Mouse (Mus musculus) stomach, embryonic 14.5 days (tissue): ENCODE results near the gene Gm21961. TPM values are rescaled to one million over a fixed set of nuclear protein-coding genes. Genes with fewer than 3 reads are reported as not detected.
"Not testable (repeated sequence)": the region's sequence is repeated elsewhere in the genome, so short reads cannot be mapped to it uniquely, and the experiment has no call there.

Experiments
- ATAC-seq: fragments of 200-750 bp; cut with Nextera tagmentation; 2 replicates; pipeline ENCODE4 v1.8.0; 2017; ENCODE audit warnings: low read depth, moderate TSS enrichment; ENCODE audit not compliant: insufficient number of reproducible peaks, insufficient read depth, low FRiP score
- H3K27ac ChIP-seq: fragments of 300-500 bp; sonication (generic); 2 replicates; pipeline ENCODE4 v1.5.1; 2014; ENCODE audit warnings: mild to moderate bottlenecking, low read length, moderate library complexity, mixed read lengths
- H3K27me3 ChIP-seq: fragments of 300-500 bp; sonication (generic); 2 replicates; pipeline ENCODE4 v1.6.1; 2014; ENCODE audit warnings: low read length, control low read depth, mixed read lengths; ENCODE audit not compliant: control insufficient read depth, insufficient read depth
- H3K36me3 ChIP-seq: fragments of 300-500 bp; sonication (generic); 2 replicates; pipeline ENCODE4 v1.6.1; 2014; ENCODE audit warnings: mild to moderate bottlenecking, control low read depth, low read length, moderate library complexity, mixed read lengths; ENCODE audit not compliant: control insufficient read depth, insufficient read depth
- H3K4me1 ChIP-seq: fragments of 300-500 bp; sonication (generic); 2 replicates; pipeline ENCODE4 v1.6.1; 2014; ENCODE audit warnings: low read length, control low read depth, mixed read lengths; ENCODE audit not compliant: control insufficient read depth, insufficient read depth
- H3K4me2 ChIP-seq: fragments of 300-500 bp; sonication (generic); replicated peaks from 2 replicates; pipeline ENCODE4 v1.6.1; 2014; ENCODE audit warnings: low read depth, low read length, control low read depth
- H3K4me3 ChIP-seq: fragments of 300-500 bp; sonication (generic); 2 replicates; pipeline ENCODE4 v1.5.1; 2014; ENCODE audit warnings: low read depth, low read length, control low read depth
- H3K9ac ChIP-seq: fragments of 300-500 bp; sonication (generic); replicated peaks from 2 replicates; pipeline ENCODE4 v1.6.1; 2014; ENCODE audit warnings: low read depth, mild to moderate bottlenecking, control low read depth, low read length, moderate library complexity, mixed read lengths
- H3K9me3 ChIP-seq: fragments of 300-500 bp; sonication (generic); 2 replicates; pipeline ENCODE4 v1.6.1; 2016; ENCODE audit warnings: low read depth, low read length, control low read depth; ENCODE audit not compliant: control insufficient read depth
- WGBS: fragments of 180-500 bp; shearing (Covaris S2); extraction: QIAGEN DNeasy Blood & Tissue Kit; methylation state at CpG from one replicate; pipeline ENCODE4 v1.1.7; 2014; 5-methylcytosine and 5-hydroxymethylcytosine counted together
- polyA plus RNA-seq: library from polyadenylated mRNA; unstranded; fragments of >200 nt; fragmentation: Nextera tagmentation; extraction: Ambion mirVana; gene quantifications from 2 replicates; pipeline ENCODE4 v1.2.1, GENCODE M21; 2014

Gm21961 gene
- not detected in 2 replicates for polyA plus RNA-seq

- H3K4me3 ChIP-seq, result no peak within 1 kb of the TSS
- no peaks in the 10 kb centered on the region for H3K4me1 ChIP-seq
- no peak within 1 kb of the TSS for H3K27ac ChIP-seq
- no peak for ATAC-seq
- H3K9ac ChIP-seq, result no peak within 1 kb of the TSS
- H3K4me2 ChIP-seq, result no peak within 1 kb of the TSS
- H3K27me3 ChIP-seq, result no peaks in the 10 kb centered on the region
- 90% methylated on average over 5 of the region's 5 CpGs for WGBS
- no peaks in the 10 kb centered on the region for H3K9me3 ChIP-seq
- no peaks in the 10 kb centered on the region for H3K36me3 ChIP-seq
These were observed at the start of gene Gm21961 for GRCm38 (mm10) chr15:65014804-65015203. Gene Gm21961, minus strand, starts transcription at chr15:65014904.

- Histone ChIP-seq H3K4me2 (no peak overlapping the region), H3K36me3 (no peaks in the 10 kb centered on the region), H3K9ac (no peak overlapping the region), H3K27ac (no peak overlapping the region), H3K4me1 (no peaks in the 10 kb centered on the region), H3K9me3 (no peaks in the 10 kb centered on the region), H3K4me3 (no peak overlapping the region), H3K27me3 (no peaks in the 10 kb centered on the region)
- 70% methylated on average over 4 of the region's 4 CpGs for WGBS
- ATAC-seq, result no peak
These were observed 27.3 kb upstream of the Gm21961 start for GRCm38 (mm10) chr15:65041999-65042398.

DNA sequence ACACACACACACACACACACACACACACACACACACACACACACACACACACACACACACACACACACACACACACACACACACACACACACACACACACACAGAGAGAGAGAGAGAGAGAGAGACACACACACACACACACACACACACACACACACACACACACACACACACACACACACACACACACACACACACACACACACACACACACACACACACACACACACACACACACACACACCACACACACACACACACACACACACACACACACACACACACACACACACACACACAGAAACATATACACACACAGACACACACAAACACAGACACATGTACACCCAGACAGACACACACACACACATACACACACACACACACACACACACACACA is 24.5 kb upstream of the Gm21961 start:
- not testable (repeated sequence) for ATAC-seq, H3K4me3 ChIP-seq, H3K36me3 ChIP-seq, H3K4me2 ChIP-seq, H3K9ac ChIP-seq, H3K4me1 ChIP-seq, H3K27ac ChIP-seq, H3K27me3 ChIP-seq, H3K9me3 ChIP-seq

DNA sequence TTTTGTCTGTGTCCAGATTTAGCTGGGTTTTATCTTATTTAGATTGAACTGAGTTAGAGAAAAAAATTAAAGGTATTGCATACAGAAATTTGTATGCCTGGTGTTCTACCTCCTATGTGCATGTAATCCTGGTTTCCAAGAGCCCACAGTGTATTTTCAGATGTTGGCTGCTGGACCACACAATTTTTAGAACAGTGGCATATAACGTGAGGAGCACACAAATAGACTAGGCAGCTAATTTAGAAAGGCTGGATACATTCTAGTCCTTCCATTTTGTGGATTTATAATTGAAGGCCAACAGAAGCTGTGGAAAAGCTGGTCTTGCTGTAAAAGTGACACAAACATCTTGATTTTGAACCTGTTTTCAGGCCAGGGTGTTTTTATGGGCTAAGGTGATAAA is 3.3 kb upstream of the Gm21961 start:
- no peak overlapping the region for H3K9ac ChIP-seq
- WGBS, result 74% methylated on average over 1 of the region's 1 CpGs

DNA sequence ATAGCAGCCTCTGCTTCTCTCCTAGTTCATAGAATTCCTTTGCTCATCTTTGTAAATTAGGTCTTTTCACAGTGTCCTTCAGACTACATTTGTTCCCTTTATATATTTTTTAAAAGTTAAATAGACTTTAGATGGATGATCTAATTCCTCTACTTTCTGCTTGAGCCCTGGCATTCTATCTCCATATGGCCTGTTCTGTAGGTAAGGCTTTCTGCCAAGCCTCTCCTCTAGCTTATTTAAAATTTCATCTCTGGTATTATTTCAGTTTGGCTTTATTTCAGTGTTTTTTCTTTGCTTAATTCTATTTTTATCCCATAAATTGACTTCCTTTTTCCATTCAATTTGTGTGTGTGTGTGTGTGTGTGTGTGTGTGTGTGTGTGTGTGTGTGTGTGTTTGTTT is 8.5 kb downstream of the Gm21961 start:
- no peaks in the 10 kb centered on the region for H3K4me1 ChIP-seq
- no peak overlapping the region for H3K27ac ChIP-seq
- H3K9ac ChIP-seq, result no peak overlapping the region
- no peak for ATAC-seq
- no peaks in the 10 kb centered on the region for H3K36me3 ChIP-seq
- no peak overlapping the region for H3K4me3 ChIP-seq
- no peaks in the 10 kb centered on the region for H3K9me3 ChIP-seq
- H3K27me3 ChIP-seq, result no peaks in the 10 kb centered on the region
- H3K4me2 ChIP-seq, result no peak overlapping the region

More for the DNA sequence above, 3.3 kb upstream of the Gm21961 start:
- H3K4me1 ChIP-seq, result no peaks in the 10 kb centered on the region
- H3K27me3 ChIP-seq, result no peaks in the 10 kb centered on the region
- H3K4me3 ChIP-seq, result no peak overlapping the region
- no peak overlapping the region for H3K27ac ChIP-seq
- no peaks in the 10 kb centered on the region for H3K9me3 ChIP-seq
- no peak overlapping the region for H3K4me2 ChIP-seq
- no peaks in the 10 kb centered on the region for H3K36me3 ChIP-seq
- ATAC-seq, result no peak

DNA sequence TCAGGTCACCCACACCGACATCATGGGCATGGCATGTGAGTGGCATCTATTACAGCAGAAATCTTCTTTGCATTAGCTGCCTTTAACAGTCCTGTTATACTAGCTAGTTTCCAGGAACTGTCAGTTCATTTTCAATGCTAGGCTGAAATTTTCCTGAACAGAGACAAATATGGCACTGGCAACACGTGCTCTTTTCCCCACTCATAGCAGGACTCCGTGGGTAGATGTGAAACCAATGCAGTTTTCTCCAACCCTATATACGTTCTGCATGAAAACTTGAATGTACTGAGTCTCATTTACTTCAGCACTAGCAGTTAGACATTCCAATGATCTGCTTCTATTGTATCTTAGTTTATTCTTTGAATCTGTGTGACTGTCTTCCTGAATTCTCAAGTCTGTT is 20.2 kb downstream of the Gm21961 start:
- Histone ChIP-seq H3K36me3 (no peaks in the 10 kb centered on the region), H3K9me3 (no peaks in the 10 kb centered on the region), H3K9ac (no peak overlapping the region), H3K4me2 (no peak overlapping the region), H3K4me3 (no peak overlapping the region), H3K4me1 (no peaks in the 10 kb centered on the region), H3K27ac (no peak overlapping the region), H3K27me3 (no peaks in the 10 kb centered on the region)
- 81% methylated on average over 4 of the region's 4 CpGs for WGBS
- ATAC-seq, result no peak

DNA sequence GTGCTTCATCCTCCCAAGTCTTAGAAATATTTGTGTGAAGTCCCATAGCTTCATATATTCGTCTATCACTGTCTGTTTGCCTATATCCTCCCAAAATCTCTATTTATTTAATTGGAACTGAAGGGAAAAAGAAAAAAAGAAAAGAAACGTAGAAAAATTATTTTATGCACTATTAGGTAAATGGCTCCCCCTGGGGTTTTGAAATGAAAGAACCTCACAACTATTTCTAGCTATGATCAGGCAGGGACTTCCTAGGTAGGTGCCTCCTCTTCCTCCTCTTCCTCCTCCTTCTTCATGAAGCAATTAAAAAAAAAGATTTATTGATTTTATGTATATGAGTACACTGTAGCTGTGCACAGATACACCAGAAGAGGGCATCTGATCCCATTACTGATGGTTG is 34.7 kb downstream of the Gm21961 start:
- H3K9me3 ChIP-seq, result no peaks in the 10 kb centered on the region
- no peaks in the 10 kb centered on the region for H3K4me1 ChIP-seq
- WGBS, result 57% methylated on average over 2 of the region's 2 CpGs
- H3K36me3 ChIP-seq, result no peaks in the 10 kb centered on the region
- no peak for ATAC-seq
- H3K27ac ChIP-seq, result no peak overlapping the region
- no peaks in the 10 kb centered on the region for H3K27me3 ChIP-seq
- no peak overlapping the region for H3K4me3 ChIP-seq
- H3K4me2 ChIP-seq, result no peak overlapping the region
- no peak overlapping the region for H3K9ac ChIP-seq

DNA sequence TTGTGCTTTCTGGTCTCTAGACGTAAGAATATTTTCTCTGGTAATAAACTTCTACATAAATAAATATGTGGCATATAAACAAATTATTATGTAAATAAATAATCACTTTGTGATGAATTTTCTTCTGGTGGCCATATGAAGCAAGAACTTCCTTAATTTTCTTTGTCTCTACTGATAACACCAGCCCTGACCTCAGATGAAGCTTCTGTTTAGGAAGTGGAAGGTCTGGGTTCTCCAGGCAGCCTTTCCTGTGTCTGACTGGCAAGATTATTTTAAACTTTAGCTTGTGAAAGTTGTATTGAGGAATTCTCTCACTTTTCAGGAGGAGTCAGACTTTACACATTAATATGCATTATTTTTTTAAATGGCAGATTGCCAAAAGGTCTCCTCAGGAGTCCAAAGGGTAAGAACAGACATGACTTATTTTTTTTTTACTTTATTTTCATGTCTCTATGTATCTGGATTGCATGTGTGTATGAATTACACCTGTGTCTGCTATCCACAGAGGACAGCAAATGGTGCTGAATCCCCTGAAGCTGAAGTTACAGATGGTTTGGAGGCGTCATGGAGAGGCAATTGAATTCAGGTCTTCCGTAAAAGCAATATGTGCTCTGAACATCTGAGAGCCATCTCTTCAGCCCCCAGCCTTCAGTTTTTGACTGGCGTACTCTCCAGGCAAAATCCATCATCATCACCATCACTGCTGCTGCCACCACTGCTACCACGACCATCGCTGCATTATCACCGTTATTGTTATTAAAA is 38.5 kb downstream of the Gm21961 start:
- Histone ChIP-seq H3K27me3 (no peaks in the 10 kb centered on the region), H3K4me1 (no peaks in the 10 kb centered on the region), H3K9ac (no peak overlapping the region), H3K4me2 (no peak overlapping the region), H3K27ac (no peak overlapping the region), H3K9me3 (no peaks in the 10 kb centered on the region), H3K36me3 (no peaks in the 10 kb centered on the region), H3K4me3 (no peak overlapping the region)
- no peak for ATAC-seq
- WGBS, result 85% methylated on average over 7 of the region's 7 CpGs
